Mouse (Mus musculus) embryo, embryonic 9.5 days (tissue): ENCODE data around the gene Dagla.
A peak's percentile ranks its signal among the peaks of the same experiment; 100 is the strongest.

Experiments used
- DNase-seq: peaks from one replicate; pipeline ENCODE4 v3.0.0-alpha.2; 2017; ENCODE audit errors: extremely low spot score

The Dagla gene

DNA sequence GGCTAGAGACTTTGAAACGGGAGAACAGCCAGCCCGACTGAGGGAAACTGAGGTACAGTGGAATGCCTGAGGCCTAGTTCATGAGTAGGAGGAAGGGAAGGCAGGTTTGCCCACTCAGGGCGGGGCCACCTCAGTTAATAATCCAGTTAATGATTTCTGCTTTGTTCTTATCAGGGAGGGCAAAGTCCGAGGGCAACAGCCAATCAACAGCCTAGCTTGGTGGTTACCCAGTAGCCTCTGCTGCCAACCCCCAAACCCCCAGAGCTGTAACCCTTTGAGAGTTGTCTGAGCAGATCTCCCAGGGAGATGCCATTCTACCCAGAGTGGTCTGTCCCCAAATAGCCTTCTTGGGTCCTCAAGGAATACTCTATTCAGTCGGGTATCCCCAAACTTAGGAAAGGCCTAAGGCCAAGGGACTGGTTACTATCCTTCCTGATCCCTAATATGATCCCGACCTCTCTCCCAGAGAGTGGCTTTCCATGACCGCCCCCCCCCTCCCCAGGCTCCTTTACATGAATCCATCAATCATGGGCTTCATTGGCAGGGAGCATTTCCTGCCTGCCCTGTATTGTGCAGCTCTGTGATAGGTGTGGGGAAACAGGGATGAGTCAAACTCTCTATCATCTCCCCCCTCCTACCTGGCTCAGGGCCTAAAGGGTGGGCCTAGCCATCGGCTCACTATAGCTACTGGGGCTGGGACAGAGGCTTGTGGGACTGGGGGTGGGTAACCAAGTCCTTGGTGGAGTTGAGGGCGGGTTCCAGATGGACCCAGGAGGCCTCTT, 68.7 kb downstream of the Dagla start:
- DNase-seq = no peak

DNA sequence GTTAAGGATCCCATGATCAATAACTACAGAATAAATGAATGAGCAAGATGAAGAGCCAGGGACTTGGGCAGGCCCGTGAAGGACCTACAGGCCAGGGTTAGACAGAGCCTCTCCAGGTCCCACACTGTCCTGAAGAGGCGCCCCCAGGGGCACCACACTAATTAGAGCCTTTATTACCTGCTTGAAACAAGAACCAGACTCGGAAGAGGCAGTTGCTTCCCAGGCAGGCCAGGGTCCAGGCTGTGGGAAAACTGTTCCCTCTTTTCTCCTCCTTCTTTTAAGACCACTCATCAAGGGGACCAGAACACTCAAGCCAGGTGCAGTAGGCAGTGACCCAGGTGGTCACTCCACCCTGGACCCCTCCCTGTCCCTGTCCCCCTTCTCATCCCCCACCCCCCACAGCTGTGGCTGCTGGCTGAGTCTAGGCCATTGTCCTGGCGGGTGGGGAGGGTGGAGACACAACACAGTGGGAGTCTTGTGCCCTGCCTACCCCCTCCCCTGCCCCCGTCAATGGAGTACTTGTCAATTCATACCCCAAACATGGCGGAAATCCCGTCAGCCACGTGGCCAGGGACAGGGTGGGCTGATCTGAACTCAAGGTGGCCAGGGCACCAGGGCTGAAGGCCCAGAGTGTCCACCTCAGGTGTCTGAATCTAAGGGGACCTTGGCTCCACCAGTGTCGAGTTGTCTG, 72.2 kb downstream of the Dagla start:
- DNase-seq = no peak

DNA sequence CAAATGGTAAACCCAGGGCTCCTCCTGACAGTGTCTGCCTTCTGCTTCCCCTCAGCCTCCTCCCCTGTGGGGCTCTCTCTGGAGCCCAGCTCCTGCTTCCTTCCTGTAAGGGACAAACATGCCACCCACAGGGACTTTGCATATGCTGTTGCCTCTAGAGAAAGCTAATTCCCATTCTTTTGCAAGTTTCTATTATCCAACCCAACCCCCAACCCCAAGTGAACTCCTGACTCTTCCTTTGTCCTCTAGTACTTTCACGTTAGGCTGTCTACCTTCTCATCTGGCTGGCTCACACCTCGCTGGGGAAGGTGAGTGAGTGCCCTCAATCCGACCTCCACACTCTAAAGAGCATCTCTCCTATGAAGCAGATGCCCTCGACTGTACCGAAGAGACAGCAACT, 72.8 kb downstream of the Dagla start:
- DNase-seq = no peak

DNA sequence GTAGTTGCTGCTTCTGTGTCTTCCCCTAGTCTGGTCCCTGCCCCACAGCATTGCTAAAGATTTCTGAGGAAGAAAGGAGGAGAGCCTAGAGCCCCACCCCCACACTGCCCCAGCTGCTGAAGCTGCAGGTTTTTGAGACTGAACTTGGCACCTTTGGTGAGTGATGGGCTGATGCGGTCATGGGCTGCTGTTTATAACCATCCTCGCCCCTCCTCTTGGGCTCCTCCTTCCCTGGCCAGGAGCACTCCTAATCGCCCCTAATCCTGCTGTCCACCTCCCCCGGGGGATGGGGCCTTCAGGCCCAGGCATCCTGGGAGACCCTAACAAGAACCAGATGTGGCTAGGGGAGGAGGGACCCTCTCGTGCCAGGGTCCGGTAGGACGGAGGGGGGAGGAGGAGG, 73.7 kb downstream of the Dagla start:
- peak; percentile 65 for DNase-seq

DNA sequence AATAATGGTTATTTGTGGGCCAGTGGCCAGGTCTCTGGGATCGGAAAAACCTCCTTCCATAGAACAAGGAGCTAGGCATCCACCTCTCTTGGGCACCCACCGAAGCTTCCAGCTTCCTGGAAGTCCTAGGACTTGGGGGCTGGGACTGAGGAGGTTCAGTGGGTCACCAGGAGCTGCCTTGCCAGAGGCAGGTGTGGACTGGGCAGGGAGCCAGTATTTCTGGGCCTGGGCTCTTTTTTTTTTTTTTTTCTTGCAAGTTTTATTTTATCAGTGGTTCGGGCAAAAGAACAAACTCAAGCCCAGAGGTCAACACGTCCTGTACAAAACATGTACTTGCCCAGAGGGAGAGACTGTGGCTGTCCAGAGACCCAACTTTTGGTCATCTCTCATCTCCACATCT, 78.9 kb downstream of the Dagla start:
- no peak for DNase-seq

DNA sequence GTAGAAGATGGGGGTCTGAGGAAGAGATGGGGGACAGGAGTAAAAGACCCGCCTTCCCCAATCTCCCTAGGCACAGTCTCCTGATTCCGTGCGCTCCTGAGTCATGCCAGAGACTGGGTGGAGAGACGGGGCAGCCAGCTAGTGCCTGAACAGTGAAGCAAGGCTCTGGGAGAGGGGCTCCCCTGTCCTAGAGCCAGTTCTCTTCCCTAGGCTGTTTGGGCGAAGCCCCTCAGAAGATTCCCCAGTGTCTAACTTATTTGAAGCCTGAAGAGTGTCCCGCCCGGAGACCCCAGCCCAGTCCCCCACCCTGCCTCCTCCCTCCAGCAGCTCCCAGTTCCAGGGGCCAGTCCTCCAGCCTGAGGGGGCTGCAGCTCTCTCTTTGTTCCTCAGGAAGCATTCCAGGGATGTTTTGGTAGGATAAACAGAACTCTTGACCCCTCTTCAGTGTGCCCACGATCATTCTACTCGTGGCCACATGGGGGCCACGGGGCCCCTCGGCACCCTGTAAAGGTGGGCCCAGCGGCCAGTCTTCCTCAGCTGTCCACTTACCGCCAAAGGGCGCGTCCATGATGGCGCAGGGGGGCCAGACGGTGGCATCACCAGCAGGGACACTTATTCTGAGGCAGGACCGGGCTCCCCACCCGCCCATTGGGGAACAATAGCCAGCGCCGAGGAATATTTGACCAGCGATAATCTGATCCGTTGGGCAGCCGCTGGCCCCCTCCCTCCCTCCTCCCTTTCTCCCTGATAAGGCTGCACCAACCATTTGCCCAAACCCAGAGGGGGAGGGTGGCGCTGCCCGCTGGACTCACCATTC, 79.8 kb downstream of the Dagla start:
- peak; percentile 71 for DNase-seq

DNA sequence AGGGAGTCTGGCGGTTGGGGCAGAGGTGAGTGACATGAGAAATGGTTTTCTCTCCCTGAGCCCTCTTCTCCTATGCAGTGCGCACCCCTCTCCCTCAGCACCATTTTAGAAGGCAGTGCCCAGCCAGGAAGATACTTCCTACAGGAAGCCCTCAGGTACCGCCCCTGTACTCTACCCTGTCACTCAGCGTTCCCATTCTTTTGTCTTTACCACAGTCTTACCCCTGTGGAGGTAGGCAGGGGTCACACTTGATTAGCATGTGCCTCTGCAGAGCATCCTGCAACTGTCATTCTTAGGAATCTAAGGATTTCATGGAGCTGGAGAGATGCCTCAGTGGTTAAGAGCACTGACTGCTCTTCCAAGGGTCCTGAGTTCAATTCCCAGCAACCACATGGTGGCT, 81.1 kb downstream of the Dagla start:
- DNase-seq = no peak

DNA sequence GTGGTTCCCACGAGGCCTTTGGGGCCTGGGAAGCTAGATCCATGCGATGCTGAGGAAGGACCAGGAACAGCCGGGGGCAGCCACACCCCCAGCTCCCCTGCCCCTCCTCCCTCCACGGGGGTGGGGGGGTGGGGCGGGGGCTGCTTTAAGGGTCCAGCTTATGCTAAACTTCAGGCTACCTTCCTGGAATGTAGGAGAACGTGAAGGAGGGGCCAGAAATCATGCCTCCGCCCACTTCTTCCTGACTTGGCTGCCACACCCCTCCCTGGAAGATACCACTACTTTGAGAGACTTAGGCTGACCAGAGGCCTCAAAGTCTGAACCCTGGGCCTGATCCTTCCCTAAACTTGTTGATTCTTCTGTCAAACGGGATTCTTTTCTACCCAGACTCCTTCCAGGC, 82.0 kb downstream of the Dagla start:
- DNase-seq = peak; percentile 34

DNA sequence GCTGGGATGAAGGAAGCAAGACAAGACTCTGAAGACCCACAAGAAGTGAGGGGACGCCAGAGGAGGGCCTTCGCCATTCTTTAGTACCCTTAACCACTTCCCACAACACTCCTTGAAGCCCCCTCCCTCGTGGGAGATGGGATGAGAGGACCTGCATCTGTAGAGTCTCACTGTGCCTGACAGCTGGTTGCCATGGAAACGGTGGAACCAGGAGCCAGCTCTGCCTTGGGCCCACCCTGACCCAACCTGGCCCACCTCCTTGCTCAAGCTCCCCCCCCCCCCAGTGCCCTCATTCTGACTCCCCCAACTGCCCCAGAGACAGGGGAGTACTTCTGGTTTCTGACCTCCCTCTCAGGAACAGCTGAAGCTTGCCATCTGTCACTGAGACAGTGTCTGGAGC, 83.1 kb downstream of the Dagla start:
- DNase-seq = peak; percentile 54

DNA sequence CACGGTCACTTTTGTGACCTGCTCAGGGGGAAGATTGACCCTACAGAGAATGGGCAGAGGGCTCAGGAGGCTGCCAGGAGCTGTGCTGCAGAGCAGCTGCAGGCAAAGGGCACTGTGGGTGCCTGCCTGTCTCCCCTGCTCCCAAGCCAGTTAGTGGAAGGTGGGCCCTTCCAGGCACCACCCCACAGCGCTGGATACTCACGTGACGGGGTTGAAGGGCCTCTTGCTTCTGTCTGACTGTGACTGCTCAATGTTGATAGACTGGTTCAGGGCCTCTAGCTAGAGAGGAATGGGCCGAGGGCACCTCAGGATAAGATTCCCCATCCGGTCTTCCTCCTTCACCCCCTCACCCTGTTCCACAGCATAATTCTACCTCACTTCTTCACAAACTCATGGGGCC, 85.1 kb downstream of the Dagla start:
- no peak for DNase-seq

DNA sequence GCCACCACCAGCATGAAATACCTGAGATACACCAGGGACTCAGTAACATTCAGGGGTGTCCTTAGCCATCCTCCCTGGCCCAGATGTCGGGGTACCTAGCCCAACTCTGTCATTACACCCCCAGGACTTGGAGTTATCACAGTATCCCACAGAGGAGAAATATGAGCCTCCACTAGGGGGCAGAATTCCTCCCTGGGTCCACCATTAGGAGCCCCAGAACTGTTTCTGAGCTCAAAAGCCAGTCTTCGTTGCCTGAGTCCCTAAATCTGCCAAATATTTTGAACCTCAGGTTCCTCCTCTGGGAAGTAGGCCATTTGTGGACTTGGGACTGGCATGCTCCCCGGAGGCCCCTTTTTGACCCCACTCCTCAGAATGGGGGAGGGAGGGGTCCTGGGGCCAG, 85.6 kb downstream of the Dagla start:
- DNase-seq = peak; percentile 51

DNA sequence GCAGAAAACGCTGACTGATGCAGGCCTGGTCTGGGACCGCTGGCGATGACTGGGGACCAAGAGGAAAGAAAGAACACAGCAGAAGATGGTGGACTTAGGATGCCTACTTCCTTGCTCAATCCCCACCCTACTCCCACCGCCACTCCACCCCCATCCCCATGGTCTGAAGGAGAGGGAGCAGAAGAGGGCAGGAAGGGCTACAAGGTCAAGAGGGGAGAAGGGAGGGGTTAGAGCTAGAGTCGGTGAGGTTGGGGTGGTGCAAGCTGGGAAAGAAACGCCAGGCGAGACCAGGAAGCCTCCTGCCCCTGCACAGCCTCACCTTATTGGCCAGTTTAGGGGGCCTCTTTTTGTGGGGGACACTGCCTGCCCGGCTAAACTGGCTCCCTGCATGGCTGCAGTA, 88.6 kb downstream of the Dagla start:
- no peak for DNase-seq

DNA sequence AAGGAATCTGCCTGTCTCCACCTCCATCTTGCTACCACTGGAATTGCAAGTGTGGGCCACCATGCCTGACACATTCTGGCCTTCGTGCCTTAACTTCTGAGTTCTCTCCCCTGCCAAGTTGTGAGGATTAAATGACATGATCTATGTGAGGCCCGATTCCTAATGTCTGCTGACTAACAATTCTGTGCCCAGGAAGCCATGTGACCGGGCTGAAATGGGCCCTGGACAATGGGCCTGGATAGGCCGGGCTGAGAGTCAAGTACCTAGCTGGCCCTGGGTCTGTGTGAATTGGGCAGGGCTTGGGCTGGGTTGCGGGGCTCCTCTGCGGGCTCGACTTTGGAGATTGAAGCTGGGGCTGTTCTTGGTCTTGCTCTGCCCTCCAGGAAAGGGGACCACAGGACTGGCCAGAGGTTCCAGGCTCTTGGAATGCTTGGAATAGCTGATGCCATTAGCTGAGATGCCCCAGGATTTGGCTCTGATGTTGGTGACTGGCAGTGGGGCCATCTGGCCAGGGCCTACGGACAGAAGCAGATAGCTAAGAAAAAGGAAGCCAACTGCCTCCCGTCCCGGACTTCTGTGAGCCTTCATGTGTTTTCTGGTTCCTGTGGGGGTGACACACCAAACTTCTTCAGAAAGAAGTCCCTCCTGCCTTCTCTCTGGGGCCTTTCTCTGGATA, 90.7 kb downstream of the Dagla start:
- DNase-seq = no peak

DNA sequence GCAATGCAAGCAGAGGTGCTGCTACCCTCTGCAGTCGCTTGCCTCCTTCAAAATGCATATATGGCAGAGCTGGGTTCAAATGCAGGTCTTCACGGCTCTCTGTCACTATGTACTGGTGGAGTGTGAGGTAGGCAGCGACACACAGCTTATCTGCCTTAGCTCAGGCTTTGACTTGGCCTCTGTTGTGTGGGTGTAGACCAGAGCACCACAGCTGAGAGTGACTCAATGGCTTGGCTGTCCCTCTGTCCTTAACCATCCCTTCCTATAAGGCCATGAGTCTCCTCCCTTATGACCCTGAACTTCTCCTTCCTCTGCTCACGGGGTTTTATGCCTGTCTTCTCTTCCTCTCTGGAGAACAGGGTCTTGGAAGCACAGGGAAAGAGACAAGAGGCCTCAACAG, 93.8 kb downstream of the Dagla start:
- no peak for DNase-seq

DNA sequence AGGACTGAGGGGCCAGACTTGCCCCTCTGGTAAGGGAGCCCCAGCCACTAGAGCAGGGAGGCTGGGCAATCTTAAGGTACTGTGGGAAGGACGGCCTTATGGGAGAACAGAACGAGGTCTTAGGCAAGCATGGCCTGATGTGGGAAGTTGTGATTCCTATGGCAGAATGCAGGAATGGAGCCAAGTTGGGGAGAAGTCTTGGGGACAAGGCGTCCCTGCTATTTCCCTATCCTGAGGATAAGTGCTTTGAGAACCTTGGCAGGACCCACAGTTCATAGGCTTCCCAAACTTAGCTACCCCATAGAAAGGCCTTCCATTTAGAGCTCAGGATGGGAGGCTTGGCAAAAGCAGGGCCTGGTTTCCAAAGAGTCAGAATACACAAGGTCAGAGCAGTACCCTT, 95.8 kb downstream of the Dagla start:
- DNase-seq = no peak

DNA sequence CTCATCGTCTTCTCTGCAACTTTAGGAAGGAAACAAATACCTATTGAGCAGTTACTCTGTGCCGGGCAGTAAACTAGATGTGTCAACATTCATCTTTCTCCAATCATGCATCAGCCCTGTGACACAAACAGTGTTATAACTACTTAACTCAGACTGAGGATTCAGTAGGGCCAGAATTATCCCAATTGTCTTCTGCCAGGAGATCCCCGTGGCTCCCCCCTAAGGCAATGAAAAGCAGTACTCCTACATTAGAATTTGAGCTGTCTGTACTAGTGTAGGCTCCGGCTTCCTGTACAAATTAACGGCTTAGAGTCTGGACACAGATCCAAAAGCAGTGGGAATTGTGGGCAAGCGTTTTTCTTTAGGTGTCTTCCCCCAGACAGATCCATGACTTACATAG, 99.6 kb downstream of the Dagla start:
- DNase-seq = no peak

DNA sequence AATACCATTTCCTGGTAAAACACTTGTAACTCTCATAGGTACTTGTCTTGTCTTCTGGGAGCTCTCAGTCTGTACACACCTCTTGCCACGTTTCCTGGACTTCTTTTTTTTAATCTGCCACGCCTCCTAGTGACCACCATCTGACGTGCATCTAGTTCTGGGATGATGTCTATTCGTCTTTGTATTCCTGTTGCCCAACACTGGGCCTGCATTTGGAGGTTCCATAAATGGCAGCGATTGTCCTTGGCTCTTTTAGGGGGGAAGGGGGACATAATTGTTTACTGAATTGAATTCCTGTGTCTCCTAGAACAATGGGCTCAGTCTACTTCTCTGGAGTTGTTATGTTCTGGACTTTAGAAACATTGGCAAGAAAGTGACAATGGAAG, 100.1 kb downstream of the Dagla start:
- peak; percentile 57 for DNase-seq

DNA sequence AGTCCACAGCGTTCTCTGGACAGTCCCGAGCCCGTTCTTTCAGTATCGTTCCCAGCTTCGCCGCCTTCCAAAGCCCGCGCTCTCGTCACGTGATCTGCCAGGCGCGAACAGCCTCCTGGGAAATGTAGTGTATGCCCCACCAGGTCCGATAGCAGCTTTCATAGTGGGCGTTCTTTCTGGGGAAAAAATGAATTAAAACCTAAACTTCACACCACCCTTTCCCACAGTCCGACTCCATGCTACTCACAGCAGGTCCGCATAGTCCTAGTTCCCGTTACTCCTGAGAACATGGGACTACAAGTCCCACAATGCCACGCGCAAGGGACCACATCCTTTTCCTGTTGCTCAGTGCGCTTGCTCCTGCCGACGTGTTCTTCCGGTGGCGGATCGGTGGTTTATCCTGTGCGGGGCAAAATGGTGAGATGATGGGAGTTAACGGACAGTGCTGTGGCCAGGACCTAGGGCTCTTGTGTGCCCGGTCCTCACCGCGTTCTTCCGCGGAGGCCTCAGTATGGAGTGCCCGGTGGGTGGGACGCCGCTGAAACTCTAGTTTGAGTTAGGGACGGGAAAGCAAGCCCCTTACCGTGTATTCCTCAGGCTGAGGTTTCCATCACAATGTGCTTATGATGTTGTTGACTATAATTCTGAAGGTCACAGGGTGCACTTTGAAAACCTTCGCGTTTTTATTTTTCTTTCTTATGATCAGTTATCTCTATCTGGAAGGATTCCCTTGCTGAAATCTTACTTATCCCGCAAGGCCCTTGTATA, 100.6 kb downstream of the Dagla start, which contains the start of the genes Tmem258 and Fen1:
Gene Tmem258 (plus strand): TSS at position 167 of the 768 bp plus-strand sequence.
Gene Fen1 (minus strand): TSS at position 322 of the 768 bp plus-strand sequence.
- DNase-seq = peak; percentile 92

DNA sequence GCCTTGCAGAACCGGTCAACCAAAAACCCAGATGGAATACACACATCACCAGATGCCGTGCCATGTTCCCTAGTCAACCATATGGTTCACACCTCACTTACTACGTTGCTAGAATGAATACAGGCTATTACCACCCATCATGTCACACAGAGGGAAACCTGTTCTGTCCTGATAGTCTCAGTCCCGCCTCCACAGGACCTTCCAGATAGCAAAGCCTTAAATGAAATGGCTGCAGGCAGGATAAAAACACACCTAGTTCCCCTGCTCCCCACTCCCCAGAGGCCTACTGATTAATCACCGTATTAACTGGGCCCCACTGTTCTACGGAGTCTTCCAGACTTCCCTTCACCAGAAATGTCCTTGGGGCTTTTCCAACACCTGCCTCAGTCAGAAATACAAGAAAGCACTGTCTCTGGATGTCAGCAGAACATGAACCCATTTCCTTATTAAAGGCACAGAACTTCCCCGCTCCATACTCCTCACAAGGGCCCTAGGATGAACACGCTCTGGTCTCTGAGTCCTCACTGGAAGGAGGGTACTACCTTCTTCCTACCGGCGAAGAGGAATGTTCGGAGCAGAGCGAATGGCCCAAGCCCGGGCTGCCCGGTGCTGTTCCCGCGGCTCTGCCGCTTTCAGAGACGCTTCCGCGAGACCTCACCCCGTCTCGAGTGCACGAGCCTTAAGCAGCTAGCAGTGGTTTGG, 101.4 kb downstream of the Dagla start:
- DNase-seq = no peak

DNA sequence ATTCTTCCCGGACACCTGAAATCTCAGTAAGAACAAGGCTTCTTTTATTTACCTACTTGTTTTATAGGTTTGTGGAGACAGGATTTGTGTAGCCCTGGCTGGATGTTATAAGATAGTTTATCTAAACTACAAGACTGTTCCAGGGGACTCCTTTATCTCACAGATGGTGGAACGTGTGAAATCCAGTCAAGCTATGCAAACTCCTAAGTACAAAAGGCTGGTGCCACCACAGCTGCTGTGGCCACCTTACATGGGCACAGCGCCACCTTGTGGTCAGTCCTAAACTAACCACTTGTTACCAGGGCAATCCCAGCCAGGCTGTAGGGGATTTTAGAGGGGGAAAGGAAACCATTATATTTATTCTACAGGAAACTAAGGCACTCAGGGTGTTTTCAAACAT, 106.0 kb downstream of the Dagla start:
- DNase-seq = peak; percentile 75

DNA sequence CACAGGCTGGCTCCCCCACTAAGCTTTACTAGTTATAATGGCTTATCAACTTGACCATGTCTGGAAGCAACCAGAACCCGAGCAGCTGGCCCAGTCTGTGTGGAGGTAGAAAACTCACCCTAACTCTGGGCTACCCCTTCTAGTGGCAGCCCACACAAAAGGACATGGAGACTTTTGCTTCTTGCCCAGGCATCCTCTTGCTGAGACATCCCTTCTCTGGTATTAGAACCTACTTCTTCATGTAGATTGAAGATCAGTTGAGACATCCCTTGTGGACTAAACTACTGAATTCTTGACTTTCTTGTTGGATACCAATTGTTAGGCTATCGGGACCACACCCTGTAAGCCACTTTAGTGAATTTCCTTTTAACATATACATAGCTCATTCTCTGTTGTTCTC, 106.4 kb downstream of the Dagla start:
- no peak for DNase-seq
